Mouse (Mus musculus): ENCODE data around the gene Syt16. TPM values are rescaled to one million over a fixed set of nuclear protein-coding genes. Genes with fewer than 3 reads are reported as not detected.

Syt16 gene
- polyA plus RNA-seq, 1 experiment, result 0.02 TPM

GRCm38 (mm10) chr12:74009448-74009911 lies 12.0 kb downstream of the Syt16 start:
- no peak overlapping the region for H3K27ac ChIP-seq (ENCODE audit: insufficient read depth, low read depth, low read length)
- DNase-seq, result peak; percentile 24
- H3K36me3 ChIP-seq (ENCODE audit: control insufficient read depth, insufficient read depth, low read length), result no peaks in the 10 kb centered on the region
- H3K4me1 ChIP-seq (ENCODE audit: control insufficient read depth, insufficient read depth, low read length), result no peaks in the 10 kb centered on the region; the same call in 1 of the 2 replicates
- WGBS, result 21% methylated on average over 8 of the region's 8 CpGs
- TF ChIP-seq POLR2A (IDR thresholded peaks at IDR 0.05; ENCODE audit: low read depth, low read length) (no peak), CTCF (conservative IDR thresholded peaks at IDR 0.05; ENCODE audit: insufficient read depth, insufficient read length, low read depth, low read length) (peak; percentile 82)
- H3K4me3 ChIP-seq (ENCODE audit: insufficient read depth, low read depth, low read length), result no peak overlapping the region
- H3K27me3 ChIP-seq (replicated peaks; ENCODE audit: control insufficient read depth, insufficient read depth, low read length), result no peaks in the 10 kb centered on the region

GRCm38 (mm10) chr12:74013739-74014138 lies 16.3 kb downstream of the Syt16 start:
- no peak overlapping the region for H3K27ac ChIP-seq (ENCODE audit: insufficient read depth, low read depth, low read length)
- 3% methylated on average over 6 of the region's 6 CpGs for WGBS
- DNase-seq, result peak; percentile 79
- no peaks in the 10 kb centered on the region for H3K36me3 ChIP-seq (ENCODE audit: control insufficient read depth, insufficient read depth, low read length)
- H3K4me3 ChIP-seq (ENCODE audit: insufficient read depth, low read depth, low read length), result no peak overlapping the region
- TF ChIP-seq CTCF (conservative IDR thresholded peaks at IDR 0.05; ENCODE audit: insufficient read depth, insufficient read length, low read depth, low read length), result peak; percentile 99
- no peak for TF ChIP-seq POLR2A (IDR thresholded peaks at IDR 0.05; ENCODE audit: low read depth, low read length)
- H3K4me1 ChIP-seq (ENCODE audit: control insufficient read depth, insufficient read depth, low read length), result no peaks in the 10 kb centered on the region; the same call in 1 of the 2 replicates
- H3K27me3 ChIP-seq (replicated peaks; ENCODE audit: control insufficient read depth, insufficient read depth, low read length), result no peaks in the 10 kb centered on the region

GRCm38 (mm10) chr12:74014739-74015270 lies 17.3 kb downstream of the Syt16 start:
- TF ChIP-seq POLR2A (IDR thresholded peaks at IDR 0.05; ENCODE audit: low read depth, low read length) (no peak), CTCF (conservative IDR thresholded peaks at IDR 0.05; ENCODE audit: insufficient read depth, insufficient read length, low read depth, low read length) (peak; percentile 31; the same call in 1 of the 2 replicates)
- Histone ChIP-seq H3K27ac (ENCODE audit: insufficient read depth, low read depth, low read length) (no peak overlapping the region), H3K36me3 (ENCODE audit: control insufficient read depth, insufficient read depth, low read length) (no peaks in the 10 kb centered on the region), H3K4me1 (ENCODE audit: control insufficient read depth, insufficient read depth, low read length) (no peaks in the 10 kb centered on the region; the same call in 1 of the 2 replicates), H3K27me3 (replicated peaks; ENCODE audit: control insufficient read depth, insufficient read depth, low read length) (no peaks in the 10 kb centered on the region), H3K4me3 (ENCODE audit: insufficient read depth, low read depth, low read length) (no peak overlapping the region)
- WGBS, result 53% methylated on average over 7 of the region's 7 CpGs
- DNase-seq, result peak; percentile 35

DNA sequence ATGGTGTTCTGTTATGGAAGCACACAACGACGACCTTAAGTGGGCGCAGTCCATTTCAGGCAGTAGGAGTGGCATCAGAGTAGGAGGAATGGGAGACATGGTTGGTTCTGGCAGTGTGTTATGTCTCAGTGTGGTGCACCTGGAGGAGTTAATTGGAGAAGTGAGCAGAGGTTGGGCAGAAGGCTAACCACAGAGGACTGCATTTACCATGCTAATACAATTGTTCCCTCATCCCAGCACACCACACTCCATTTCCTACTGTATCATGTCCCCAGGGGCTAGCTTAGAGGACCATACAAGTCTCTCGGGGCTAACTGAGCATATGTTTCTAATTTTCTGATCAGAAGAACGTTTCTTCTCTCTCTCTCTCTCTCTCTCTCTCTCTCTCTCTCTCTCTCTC lies 18.0 kb downstream of the Syt16 start:
- H3K27ac ChIP-seq (ENCODE audit: insufficient read depth, low read depth, low read length), result no peak overlapping the region
- no peaks in the 10 kb centered on the region; the same call in 1 of the 2 replicates for H3K4me1 ChIP-seq (ENCODE audit: control insufficient read depth, insufficient read depth, low read length)
- DNase-seq, result no peak
- no peaks in the 10 kb centered on the region for H3K36me3 ChIP-seq (ENCODE audit: control insufficient read depth, insufficient read depth, low read length)
- 75% methylated on average over 5 of the region's 5 CpGs for WGBS
- H3K27me3 ChIP-seq (replicated peaks; ENCODE audit: control insufficient read depth, insufficient read depth, low read length), result no peaks in the 10 kb centered on the region
- H3K4me3 ChIP-seq (ENCODE audit: insufficient read depth, low read depth, low read length), result no peak overlapping the region
- TF ChIP-seq CTCF (conservative IDR thresholded peaks at IDR 0.05; ENCODE audit: insufficient read depth, insufficient read length, low read depth, low read length) (no peak), POLR2A (IDR thresholded peaks at IDR 0.05; ENCODE audit: low read depth, low read length) (no peak)

GRCm38 (mm10) chr12:74023260-74023659 lies 25.8 kb downstream of the Syt16 start:
- H3K27ac ChIP-seq (ENCODE audit: insufficient read depth, low read depth, low read length), result no peak overlapping the region

DNA sequence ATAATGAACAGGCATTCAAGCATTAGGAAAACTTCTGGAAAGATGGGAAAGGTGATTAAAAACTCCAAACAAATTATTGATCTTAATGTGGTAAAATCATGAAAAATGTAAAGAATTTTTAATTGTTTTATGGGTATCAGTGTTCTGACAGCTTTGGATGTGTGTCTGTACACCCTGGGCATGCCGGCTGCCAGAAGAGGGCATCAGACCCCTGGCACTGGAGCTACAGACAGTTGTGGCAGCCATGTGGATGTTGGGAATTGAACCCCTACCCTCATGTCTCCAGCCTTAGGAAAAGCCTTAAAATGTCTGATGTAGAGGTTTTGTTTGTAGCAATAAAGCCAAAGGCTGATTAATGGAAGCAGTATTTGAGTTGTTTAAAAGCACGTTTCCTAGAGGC lies 27.5 kb downstream of the Syt16 start:
- WGBS, result 89% methylated on average over 2 of the region's 2 CpGs

More at GRCm38 (mm10) chr12:74023260-74023659, 25.8 kb downstream of the Syt16 start:
- TF ChIP-seq POLR2A (IDR thresholded peaks at IDR 0.05; ENCODE audit: low read depth, low read length) (no peak), CTCF (conservative IDR thresholded peaks at IDR 0.05; ENCODE audit: insufficient read depth, insufficient read length, low read depth, low read length) (no peak)
- DNase-seq, result no peak
- Histone ChIP-seq H3K4me1 (ENCODE audit: control insufficient read depth, insufficient read depth, low read length) (no peaks in the 10 kb centered on the region), H3K4me3 (ENCODE audit: insufficient read depth, low read depth, low read length) (no peak overlapping the region), H3K27me3 (replicated peaks; ENCODE audit: control insufficient read depth, insufficient read depth, low read length) (no peaks in the 10 kb centered on the region), H3K36me3 (ENCODE audit: control insufficient read depth, insufficient read depth, low read length) (no peaks in the 10 kb centered on the region)
- WGBS, result 84% methylated on average over 5 of the region's 5 CpGs

GRCm38 (mm10) chr12:74043225-74043624 lies 45.8 kb downstream of the Syt16 start:
- no peaks in the 10 kb centered on the region for H3K4me1 ChIP-seq (ENCODE audit: control insufficient read depth, insufficient read depth, low read length)
- H3K36me3 ChIP-seq (ENCODE audit: control insufficient read depth, insufficient read depth, low read length), result no peaks in the 10 kb centered on the region
- DNase-seq, result no peak
- TF ChIP-seq CTCF (conservative IDR thresholded peaks at IDR 0.05; ENCODE audit: insufficient read depth, insufficient read length, low read depth, low read length) (no peak), POLR2A (IDR thresholded peaks at IDR 0.05; ENCODE audit: low read depth, low read length) (no peak)
- H3K27ac ChIP-seq (ENCODE audit: insufficient read depth, low read depth, low read length), result no peak overlapping the region
- 86% methylated on average over 5 of the region's 5 CpGs for WGBS
- H3K4me3 ChIP-seq (ENCODE audit: insufficient read depth, low read depth, low read length), result no peak overlapping the region
- no peaks in the 10 kb centered on the region for H3K27me3 ChIP-seq (replicated peaks; ENCODE audit: control insufficient read depth, insufficient read depth, low read length)

More for the DNA sequence above, 27.5 kb downstream of the Syt16 start:
- no peak overlapping the region for H3K4me3 ChIP-seq (ENCODE audit: insufficient read depth, low read depth, low read length)
- no peaks in the 10 kb centered on the region for H3K4me1 ChIP-seq (ENCODE audit: control insufficient read depth, insufficient read depth, low read length)
- H3K27ac ChIP-seq (ENCODE audit: insufficient read depth, low read depth, low read length), result no peak overlapping the region
- TF ChIP-seq POLR2A (IDR thresholded peaks at IDR 0.05; ENCODE audit: low read depth, low read length) (no peak), CTCF (conservative IDR thresholded peaks at IDR 0.05; ENCODE audit: insufficient read depth, insufficient read length, low read depth, low read length) (no peak)
- no peak for DNase-seq
- no peaks in the 10 kb centered on the region for H3K27me3 ChIP-seq (replicated peaks; ENCODE audit: control insufficient read depth, insufficient read depth, low read length)
- no peaks in the 10 kb centered on the region for H3K36me3 ChIP-seq (ENCODE audit: control insufficient read depth, insufficient read depth, low read length)

Data from kidney, adult 2 months (tissue).